Mouse (Mus musculus): ENCODE results near the gene Nkain1. TPM values are rescaled to one million over a fixed set of nuclear protein-coding genes. Genes with fewer than 3 reads are reported as not detected.

The Nkain1 gene
- polyA plus RNA-seq, 1 experiment from 2014 or later = 0.18 TPM

GRCm38 (mm10) chr4:130544392-130544791, 29.6 kb downstream of the Nkain1 start:
- ATAC-seq (ENCODE audit: low FRiP score, low TSS enrichment) (no peak), DNase-seq (ENCODE audit: low spot score) (no peak)
- no peaks in the 10 kb centered on the region for H3K36me3 ChIP-seq (ENCODE audit: control insufficient read depth, insufficient read depth, low read length)
- no peak overlapping the region for H3K4me2 ChIP-seq (replicated peaks; ENCODE audit: low read depth)
- no peak overlapping the region for H3K4me3 ChIP-seq (ENCODE audit: low read depth, low read length)
- TF ChIP-seq EP300 (optimal IDR thresholded peaks at IDR 0.05) = no peak
- no peaks in the 10 kb centered on the region for H3K9me3 ChIP-seq (ENCODE audit: control insufficient read depth, low read length)
- no peak overlapping the region for H3K9ac ChIP-seq (ENCODE audit: low read length)
- 65% methylated on average over 9 of the region's 9 CpGs for WGBS
- no peaks in the 10 kb centered on the region for H3K27me3 ChIP-seq (ENCODE audit: control insufficient read depth, insufficient read depth, low read length)
- no peak overlapping the region for H3K27ac ChIP-seq (replicated peaks)
- no peaks in the 10 kb centered on the region for H3K4me1 ChIP-seq (replicated peaks; ENCODE audit: control insufficient read depth, insufficient read depth)

- H3K9ac ChIP-seq (ENCODE audit: low read length) = no peak overlapping the region
- DNase-seq (ENCODE audit: low spot score) (no peak), ATAC-seq (ENCODE audit: low FRiP score, low TSS enrichment) (no peak)
- H3K27ac ChIP-seq (replicated peaks) = no peak overlapping the region
- H3K27me3 ChIP-seq (ENCODE audit: control insufficient read depth, insufficient read depth, low read length) = no peaks in the 10 kb centered on the region
- WGBS = 74% methylated on average over 4 of the region's 4 CpGs
- H3K9me3 ChIP-seq (ENCODE audit: control insufficient read depth, low read length) = no peaks in the 10 kb centered on the region
- TF ChIP-seq CTCF (IDR thresholded peaks at IDR 0.05; ENCODE audit: low read depth) = no peak
- TF ChIP-seq EP300 (optimal IDR thresholded peaks at IDR 0.05) = no peak
- H3K36me3 ChIP-seq (ENCODE audit: control insufficient read depth, insufficient read depth, low read length) = no peaks in the 10 kb centered on the region
- no peak overlapping the region for H3K4me2 ChIP-seq (replicated peaks; ENCODE audit: low read depth)
- H3K4me3 ChIP-seq (ENCODE audit: low read depth, low read length) = no peak overlapping the region
- no peaks in the 10 kb centered on the region for H3K4me1 ChIP-seq (replicated peaks; ENCODE audit: control insufficient read depth, insufficient read depth)
These were observed 30.9 kb downstream of the Nkain1 start for GRCm38 (mm10) chr4:130543121-130543520.

- ATAC-seq (ENCODE audit: low FRiP score, low TSS enrichment) (0 out of 2 replicates have a peak, but pooled peaks have one; percentile 30), DNase-seq (ENCODE audit: low spot score) (no peak)
- no peak overlapping the region for H3K9ac ChIP-seq (ENCODE audit: low read length)
- H3K4me1 ChIP-seq (replicated peaks; ENCODE audit: control insufficient read depth, insufficient read depth) = no peaks in the 10 kb centered on the region
- no peak overlapping the region for H3K4me2 ChIP-seq (replicated peaks; ENCODE audit: low read depth)
- no peaks in the 10 kb centered on the region for H3K27me3 ChIP-seq (ENCODE audit: control insufficient read depth, insufficient read depth, low read length)
- H3K9me3 ChIP-seq (ENCODE audit: control insufficient read depth, low read length) = no peaks in the 10 kb centered on the region
- no peak overlapping the region for H3K27ac ChIP-seq (replicated peaks)
- no peaks in the 10 kb centered on the region for H3K36me3 ChIP-seq (ENCODE audit: control insufficient read depth, insufficient read depth, low read length)
- WGBS = 75% methylated on average over 4 of the region's 4 CpGs
- TF ChIP-seq EP300 (optimal IDR thresholded peaks at IDR 0.05) (no peak), CTCF (IDR thresholded peaks at IDR 0.05; ENCODE audit: low read depth) (no peak)
- no peak overlapping the region for H3K4me3 ChIP-seq (ENCODE audit: low read depth, low read length)
These were observed 33.1 kb downstream of the Nkain1 start for GRCm38 (mm10) chr4:130540831-130541230.

GRCm38 (mm10) chr4:130539706-130540105, 34.3 kb downstream of the Nkain1 start:
- Histone ChIP-seq H3K27ac (replicated peaks) (no peak overlapping the region), H3K4me2 (replicated peaks; ENCODE audit: low read depth) (no peak overlapping the region), H3K9me3 (ENCODE audit: control insufficient read depth, low read length) (no peaks in the 10 kb centered on the region), H3K4me1 (replicated peaks; ENCODE audit: control insufficient read depth, insufficient read depth) (no peaks in the 10 kb centered on the region), H3K27me3 (ENCODE audit: control insufficient read depth, insufficient read depth, low read length) (no peaks in the 10 kb centered on the region), H3K36me3 (ENCODE audit: control insufficient read depth, insufficient read depth, low read length) (no peaks in the 10 kb centered on the region), H3K4me3 (ENCODE audit: low read depth, low read length) (no peak overlapping the region), H3K9ac (ENCODE audit: low read length) (no peak overlapping the region)
- 87% methylated on average over 7 of the region's 7 CpGs for WGBS
- no peak for DNase-seq (ENCODE audit: low spot score)
- TF ChIP-seq EP300 (optimal IDR thresholded peaks at IDR 0.05) (no peak), CTCF (IDR thresholded peaks at IDR 0.05; ENCODE audit: low read depth) (no peak)
- no peak for ATAC-seq (ENCODE audit: low FRiP score, low TSS enrichment)

- ATAC-seq (ENCODE audit: low FRiP score, low TSS enrichment) (no peak), DNase-seq (ENCODE audit: low spot score) (no peak)
- Histone ChIP-seq H3K9me3 (ENCODE audit: control insufficient read depth, low read length) (no peaks in the 10 kb centered on the region), H3K36me3 (ENCODE audit: control insufficient read depth, insufficient read depth, low read length) (no peaks in the 10 kb centered on the region), H3K9ac (ENCODE audit: low read length) (no peak overlapping the region), H3K27me3 (ENCODE audit: control insufficient read depth, insufficient read depth, low read length) (no peaks in the 10 kb centered on the region), H3K4me2 (replicated peaks; ENCODE audit: low read depth) (no peak overlapping the region), H3K4me3 (ENCODE audit: low read depth, low read length) (no peak overlapping the region), H3K27ac (replicated peaks) (no peak overlapping the region), H3K4me1 (replicated peaks; ENCODE audit: control insufficient read depth, insufficient read depth) (no peaks in the 10 kb centered on the region)
- no peak for TF ChIP-seq EP300 (optimal IDR thresholded peaks at IDR 0.05)
- no peak for TF ChIP-seq CTCF (IDR thresholded peaks at IDR 0.05; ENCODE audit: low read depth)
- 76% methylated on average over 8 of the region's 8 CpGs for WGBS
These were observed 34.9 kb downstream of the Nkain1 start for GRCm38 (mm10) chr4:130539053-130539452.

- no peak for TF ChIP-seq EP300 (optimal IDR thresholded peaks at IDR 0.05)
- no peak for TF ChIP-seq CTCF (IDR thresholded peaks at IDR 0.05; ENCODE audit: low read depth)
- H3K27ac ChIP-seq (replicated peaks) = no peak overlapping the region
- no peaks in the 10 kb centered on the region for H3K4me1 ChIP-seq (replicated peaks; ENCODE audit: control insufficient read depth, insufficient read depth)
- no peaks in the 10 kb centered on the region for H3K9me3 ChIP-seq (ENCODE audit: control insufficient read depth, low read length)
- no peak overlapping the region for H3K4me3 ChIP-seq (ENCODE audit: low read depth, low read length)
- ATAC-seq (ENCODE audit: low FRiP score, low TSS enrichment) (no peak), DNase-seq (ENCODE audit: low spot score) (no peak)
- no peak overlapping the region for H3K9ac ChIP-seq (ENCODE audit: low read length)
- no peaks in the 10 kb centered on the region for H3K36me3 ChIP-seq (ENCODE audit: control insufficient read depth, insufficient read depth, low read length)
- H3K4me2 ChIP-seq (replicated peaks; ENCODE audit: low read depth) = no peak overlapping the region
- WGBS = 93% methylated on average over 7 of the region's 7 CpGs
- no peaks in the 10 kb centered on the region for H3K27me3 ChIP-seq (ENCODE audit: control insufficient read depth, insufficient read depth, low read length)
These were observed 36.6 kb downstream of the Nkain1 start for GRCm38 (mm10) chr4:130537371-130537770.
